ENCODE assay signal across 17 mouse cellular contexts in genomic region chr2:174502321-174502720, GRCm38 (mm10). TPM values are rescaled to one million over a fixed set of nuclear protein-coding genes. Genes with fewer than 3 reads are reported as not detected.
DNase-seq lines count a peak whose midpoint lies in the region; ATAC-seq lines count a peak whose summit lies in the region.
"Had no signal": no experiment of that assay in that cellular context is flagged by ENCODE, and none has a peak within 500 bp of the region (broad histone marks: within the 10 kb centered on the region; RNA-seq: fewer than 3 reads in every experiment).

No protein-coding gene starts in this region.

- H3K4me2 ChIP-seq in forebrain, embryonic 11.5 days (ENCODE audit: low read depth, low read length, severe bottlenecking) = no peak overlapping the region
- no peak overlapping the region for H3K4me2 ChIP-seq in hindbrain, embryonic 13.5 days
- H3K4me2 ChIP-seq in hindbrain, embryonic 14.5 days (replicated peaks) = no peak overlapping the region
- no peak overlapping the region for H3K4me2 ChIP-seq in neural tube, embryonic 13.5 days
- H3K4me2 ChIP-seq in neural tube, embryonic 15.5 days = no peak overlapping the region
- H3K4me2 ChIP-seq: embryonic facial prominence, embryonic 15.5 days had no signal

- 59% methylated on average over 5 of the region's 5 CpGs for WGBS in forebrain, embryonic 11.5 days
- 67% methylated on average over 5 of the region's 5 CpGs for WGBS in forebrain, embryonic 10.5 days
- WGBS in hindbrain, embryonic 13.5 days = 45% methylated on average over 5 of the region's 5 CpGs
- 32% methylated on average over 5 of the region's 5 CpGs for WGBS in hindbrain, embryonic 14.5 days
- 48% methylated on average over 5 of the region's 5 CpGs for WGBS in neural tube, embryonic 13.5 days
- 41% methylated on average over 5 of the region's 5 CpGs for WGBS in neural tube, embryonic 15.5 days

- H3K9me3 ChIP-seq in forebrain, embryonic 11.5 days (ENCODE audit: control insufficient read depth, low read length) = no peaks in the 10 kb centered on the region
- H3K9me3 ChIP-seq in forebrain, embryonic 10.5 days = no peaks in the 10 kb centered on the region
- no peaks in the 10 kb centered on the region for H3K9me3 ChIP-seq in hindbrain, embryonic 13.5 days
- no peaks in the 10 kb centered on the region for H3K9me3 ChIP-seq in hindbrain, embryonic 14.5 days (ENCODE audit: control insufficient read depth, low read length)
- no peaks in the 10 kb centered on the region for H3K9me3 ChIP-seq in neural tube, embryonic 13.5 days
- H3K9me3 ChIP-seq in neural tube, embryonic 15.5 days (replicated peaks) = no peaks in the 10 kb centered on the region
- H3K9me3 ChIP-seq: embryonic facial prominence, embryonic 15.5 days had no signal

- peak; percentile 46; the same call in 1 of the 2 replicates for ATAC-seq in forebrain, embryonic 11.5 days (replicated peaks; ENCODE audit: low FRiP score)
- peak; percentile 34; the same call in 1 of the 2 replicates for ATAC-seq in hindbrain, embryonic 13.5 days (ENCODE audit: low FRiP score)
- ATAC-seq in hindbrain, embryonic 14.5 days (ENCODE audit: low FRiP score) = no peak
- peak; percentile 36; the same call in 1 of the 2 replicates for ATAC-seq in neural tube, embryonic 13.5 days (ENCODE audit: low read depth)
- ATAC-seq in neural tube, embryonic 15.5 days (ENCODE audit: low FRiP score) = no peak
- ATAC-seq: activated CD4-positive, CD25-positive, alpha-beta regulatory T cell, adult 4 months; intestine, postnatal 0 days had no signal

- H3K36me3 ChIP-seq in forebrain, embryonic 11.5 days (ENCODE audit: control insufficient read depth, insufficient read depth, low read length) = no peaks in the 10 kb centered on the region
- no peaks in the 10 kb centered on the region for H3K36me3 ChIP-seq in forebrain, embryonic 10.5 days (replicated peaks)
- H3K36me3 ChIP-seq in hindbrain, embryonic 13.5 days = no peaks in the 10 kb centered on the region
- H3K36me3 ChIP-seq in hindbrain, embryonic 14.5 days (replicated peaks; ENCODE audit: control insufficient read depth, insufficient read depth) = no peaks in the 10 kb centered on the region
- no peaks in the 10 kb centered on the region for H3K36me3 ChIP-seq in neural tube, embryonic 13.5 days
- no peaks in the 10 kb centered on the region for H3K36me3 ChIP-seq in neural tube, embryonic 15.5 days
- H3K36me3 ChIP-seq: embryonic facial prominence, embryonic 15.5 days had no signal

- peak; percentile 51 for DNase-seq in forebrain, embryonic 11.5 days (ENCODE audit: low spot score)
- no peak for DNase-seq in forebrain, embryonic 10.5 days (ENCODE audit: extremely low spot score, low spot score)
- DNase-seq in hindbrain, embryonic 14.5 days (ENCODE audit: low spot score) = no peak
- peak; percentile 23 for DNase-seq in retina, postnatal 1 day
- no peak for DNase-seq in yolk sac, embryonic 10.5 days (ENCODE audit: low spot score)
- DNase-seq: cerebellum, adult 9-10 months; gastrocnemius, adult 2 months; lung, postnatal 10 days; spleen, adult 18-20 months; thymus, adult 2 months had no signal

- no peak overlapping the region for H3K27ac ChIP-seq in forebrain, embryonic 11.5 days (ENCODE audit: low read depth, low read length)
- H3K27ac ChIP-seq in forebrain, embryonic 10.5 days = no peak overlapping the region
- no peak overlapping the region; the same call in 1 of the 2 replicates for H3K27ac ChIP-seq in hindbrain, embryonic 13.5 days
- no peak overlapping the region for H3K27ac ChIP-seq in hindbrain, embryonic 14.5 days
- no peak overlapping the region for H3K27ac ChIP-seq in neural tube, embryonic 13.5 days (replicated peaks)
- H3K27ac ChIP-seq in neural tube, embryonic 15.5 days (replicated peaks) = no peak overlapping the region
- H3K27ac ChIP-seq: embryonic facial prominence, embryonic 15.5 days; gastrocnemius, adult 2 months had no signal

- H3K4me1 ChIP-seq in forebrain, embryonic 11.5 days (replicated peaks; ENCODE audit: control insufficient read depth, insufficient read depth, low read length) = no peaks in the 10 kb centered on the region
- H3K4me1 ChIP-seq in forebrain, embryonic 10.5 days = peaks cover 12% of the 10 kb centered on the region
- H3K4me1 ChIP-seq in hindbrain, embryonic 13.5 days (replicated peaks) = peaks cover 24% of the 10 kb centered on the region
- no peaks in the 10 kb centered on the region for H3K4me1 ChIP-seq in hindbrain, embryonic 14.5 days (replicated peaks; ENCODE audit: control insufficient read depth, insufficient read depth, low read length)
- peaks cover 22% of the 10 kb centered on the region for H3K4me1 ChIP-seq in neural tube, embryonic 13.5 days (replicated peaks)
- peaks cover 9% of the 10 kb centered on the region for H3K4me1 ChIP-seq in neural tube, embryonic 15.5 days
- H3K4me1 ChIP-seq: embryonic facial prominence, embryonic 15.5 days had no signal

- no peak overlapping the region for H3K4me3 ChIP-seq in forebrain, embryonic 11.5 days (ENCODE audit: low read depth, low read length)
- no peak overlapping the region for H3K4me3 ChIP-seq in forebrain, embryonic 10.5 days
- no peak overlapping the region for H3K4me3 ChIP-seq in hindbrain, embryonic 13.5 days
- H3K4me3 ChIP-seq in hindbrain, embryonic 14.5 days (replicated peaks; ENCODE audit: low read length) = no peak overlapping the region
- H3K4me3 ChIP-seq in neural tube, embryonic 13.5 days = no peak overlapping the region
- no peak overlapping the region for H3K4me3 ChIP-seq in neural tube, embryonic 15.5 days (replicated peaks)
- H3K4me3 ChIP-seq: embryonic facial prominence, embryonic 15.5 days; gastrocnemius, adult 2 months had no signal

- no peaks in the 10 kb centered on the region for H3K27me3 ChIP-seq in forebrain, embryonic 11.5 days (ENCODE audit: control insufficient read depth, insufficient read depth, low read length)
- no peaks in the 10 kb centered on the region for H3K27me3 ChIP-seq in forebrain, embryonic 10.5 days (ENCODE audit: poor library complexity, severe bottlenecking)
- no peaks in the 10 kb centered on the region for H3K27me3 ChIP-seq in hindbrain, embryonic 13.5 days
- H3K27me3 ChIP-seq in hindbrain, embryonic 14.5 days (ENCODE audit: control insufficient read depth, insufficient read depth, low read length) = no peaks in the 10 kb centered on the region
- H3K27me3 ChIP-seq in neural tube, embryonic 13.5 days = no peaks in the 10 kb centered on the region
- H3K27me3 ChIP-seq in neural tube, embryonic 15.5 days (replicated peaks) = no peaks in the 10 kb centered on the region
- H3K27me3 ChIP-seq: embryonic facial prominence, embryonic 15.5 days had no signal

- H3K9ac ChIP-seq in forebrain, embryonic 11.5 days (ENCODE audit: low read length) = no peak overlapping the region; the same call in 1 of the 2 replicates
- H3K9ac ChIP-seq in hindbrain, embryonic 13.5 days = no peak overlapping the region
- no peak overlapping the region for H3K9ac ChIP-seq in hindbrain, embryonic 14.5 days
- H3K9ac ChIP-seq in neural tube, embryonic 13.5 days = no peak overlapping the region
- H3K9ac ChIP-seq in neural tube, embryonic 15.5 days (replicated peaks) = no peak overlapping the region
- H3K9ac ChIP-seq: embryonic facial prominence, embryonic 15.5 days had no signal

RNA-seq across cellular contexts. Expression of gene Prelid3b, which starts 29.4 kb away (rescaled TPM):
- polyA plus RNA-seq in forebrain, embryonic 11.5 days (2014; fragmentation: Nextera tagmentation; extraction: Ambion mirVana) = 127 and 132 TPM in 2 replicates
- 128 and 129 TPM in 2 replicates for polyA plus RNA-seq in forebrain, embryonic 10.5 days (2016; fragmentation: Nextera tagmentation; extraction: Ambion mirVana)
- 111 and 114 TPM in 2 replicates for polyA plus RNA-seq in hindbrain, embryonic 13.5 days (2015; fragmentation: Nextera tagmentation; extraction: Ambion mirVana)
- polyA plus RNA-seq in hindbrain, embryonic 14.5 days (2014; fragmentation: Nextera tagmentation; extraction: Ambion mirVana) = 108 and 118 TPM in 2 replicates
- polyA plus RNA-seq in neural tube, embryonic 13.5 days (2015; fragmentation: Nextera tagmentation; extraction: Ambion mirVana) = 103 and 107 TPM in 2 replicates
- 110 and 112 TPM in 2 replicates for polyA plus RNA-seq in neural tube, embryonic 15.5 days (2015; fragmentation: Nextera tagmentation; extraction: Ambion mirVana)

RNA-seq across cellular contexts. Expression of gene Atp5e, which starts 38.4 kb away (rescaled TPM):
- polyA plus RNA-seq in forebrain, embryonic 11.5 days (2014; fragmentation: Nextera tagmentation; extraction: Ambion mirVana) = 600 and 613 TPM in 2 replicates
- 534 and 554 TPM in 2 replicates for polyA plus RNA-seq in forebrain, embryonic 10.5 days (2016; fragmentation: Nextera tagmentation; extraction: Ambion mirVana)
- polyA plus RNA-seq in hindbrain, embryonic 13.5 days (2015; fragmentation: Nextera tagmentation; extraction: Ambion mirVana) = 832 and 843 TPM in 2 replicates
- polyA plus RNA-seq in hindbrain, embryonic 14.5 days (2014; fragmentation: Nextera tagmentation; extraction: Ambion mirVana) = 793 and 981 TPM in 2 replicates
- 736 and 807 TPM in 2 replicates for polyA plus RNA-seq in neural tube, embryonic 13.5 days (2015; fragmentation: Nextera tagmentation; extraction: Ambion mirVana)
- polyA plus RNA-seq in neural tube, embryonic 15.5 days (2015; fragmentation: Nextera tagmentation; extraction: Ambion mirVana) = 758 and 902 TPM in 2 replicates

RNA-seq across cellular contexts. Expression of gene Tubb1, which starts 51.8 kb away (rescaled TPM):
- 4.9 and 6.3 TPM in 2 replicates for polyA plus RNA-seq in forebrain, embryonic 11.5 days (2014; fragmentation: Nextera tagmentation; extraction: Ambion mirVana)
- 5.5 and 5.9 TPM in 2 replicates for polyA plus RNA-seq in forebrain, embryonic 10.5 days (2016; fragmentation: Nextera tagmentation; extraction: Ambion mirVana)
- polyA plus RNA-seq in hindbrain, embryonic 13.5 days (2015; fragmentation: Nextera tagmentation; extraction: Ambion mirVana) = 1.0 and 1.9 TPM in 2 replicates
- polyA plus RNA-seq in hindbrain, embryonic 14.5 days (2014; fragmentation: Nextera tagmentation; extraction: Ambion mirVana) = 0.82 and 0.93 TPM in 2 replicates
- polyA plus RNA-seq in neural tube, embryonic 13.5 days (2015; fragmentation: Nextera tagmentation; extraction: Ambion mirVana) = 1.3 and 2.2 TPM in 2 replicates
- 0.29 and 0.50 TPM in 2 replicates for polyA plus RNA-seq in neural tube, embryonic 15.5 days (2015; fragmentation: Nextera tagmentation; extraction: Ambion mirVana)
- polyA plus RNA-seq: cortical plate, adult 2 months; intestine, postnatal 0 days had no signal

Comparison
In these comparisons a context has a peak if more than half of its experiments do, and no peak if none do; other contexts are left out.
1. ATAC-seq: peak in forebrain, embryonic 11.5 days (single experiment), hindbrain, embryonic 13.5 days (single experiment) and neural tube, embryonic 13.5 days (single experiment); none in hindbrain, embryonic 14.5 days (single experiment) and neural tube, embryonic 15.5 days (single experiment).
2. DNase-seq: peak in forebrain, embryonic 11.5 days (single experiment) and retina, postnatal 1 day (single experiment); none in forebrain, embryonic 10.5 days (single experiment), hindbrain, embryonic 14.5 days (single experiment) and yolk sac, embryonic 10.5 days (single experiment).